Mouse (Mus musculus) adrenal gland, adult 8-10 months (tissue): ENCODE measurements at regions not wholly inside any gene's neighbourhood (a gene's known extent, or its start where the extent isn't known, plus 50 kb on each side); places are given as distances from the start of the nearest gene placed in this dataset.

Source experiments
- DNase-seq: peaks from one replicate; pipeline ENCODE4 v3.0.0; 2022

- DNase-seq, result no peak
These were observed 348.7 kb downstream of the Elavl2 start for GRCm38 (mm10) chr4:91051913-91052312.

- DNase-seq, result no peak
These were observed 371.1 kb downstream of the Elavl2 start for GRCm38 (mm10) chr4:91029462-91029861.

GRCm38 (mm10) chr4:91028013-91028626, 372.5 kb downstream of the Elavl2 start:
- DNase-seq, result no peak

DNA sequence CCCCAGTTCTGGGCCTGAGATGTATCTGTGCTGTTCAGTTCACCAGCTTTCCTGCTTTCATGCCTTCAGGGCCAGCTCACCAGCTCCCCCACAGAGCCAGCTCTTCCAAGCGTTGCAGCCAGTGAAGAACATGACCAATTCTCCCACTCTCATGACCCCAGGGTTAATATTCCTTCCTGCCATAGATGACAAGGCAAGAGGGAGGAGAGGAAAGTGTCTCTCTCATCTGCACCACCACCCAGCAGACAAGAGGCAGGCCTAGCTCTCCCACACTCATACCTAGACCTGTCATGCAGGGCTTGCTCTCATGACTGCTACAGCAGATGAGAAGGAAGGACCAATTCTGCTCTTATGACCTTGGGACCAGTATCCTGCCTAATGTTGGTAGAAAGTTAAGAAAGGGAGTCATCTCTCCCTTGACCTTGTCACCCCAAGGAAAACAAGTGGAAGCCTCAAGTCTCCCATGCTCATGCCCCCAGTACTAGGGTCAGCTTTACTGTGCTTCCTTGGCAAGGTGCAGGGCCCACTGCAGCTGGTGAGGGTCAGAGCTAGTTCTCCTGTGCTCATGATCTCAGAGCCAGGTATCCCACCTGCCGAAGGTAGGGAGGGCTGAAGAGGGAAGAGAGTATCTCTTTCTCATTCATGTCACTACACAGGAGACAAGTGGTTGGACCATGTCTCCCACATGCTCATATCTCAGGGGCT, 404.0 kb downstream of the Elavl2 start:
- DNase-seq, result no peak

DNA sequence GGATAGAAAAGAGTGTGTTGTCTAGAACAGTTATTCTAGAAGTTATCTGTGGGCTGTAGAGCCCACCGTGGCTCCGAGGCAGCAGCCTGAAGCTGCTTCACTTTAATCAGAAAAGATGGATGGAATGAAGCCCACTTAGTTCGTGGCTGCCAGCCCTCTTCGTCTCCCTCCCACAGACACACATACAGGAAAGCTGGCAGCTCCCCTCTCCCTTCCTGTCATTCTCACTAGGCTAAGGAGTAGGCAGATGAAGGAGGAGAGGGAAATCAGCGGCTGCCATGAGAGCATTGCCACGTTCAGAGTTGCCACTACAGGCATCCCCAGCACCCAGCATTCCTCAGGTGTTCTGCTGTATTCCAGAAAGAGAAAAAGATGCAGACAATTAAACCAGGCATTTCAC, 435.9 kb downstream of the Elavl2 start:
- no peak for DNase-seq

- DNase-seq, result no peak
These were observed 456.7 kb downstream of the Elavl2 start for GRCm38 (mm10) chr4:90943687-90944385.

- no peak for DNase-seq
These were observed 483.1 kb downstream of the Elavl2 start for GRCm38 (mm10) chr4:90917312-90918107.

DNA sequence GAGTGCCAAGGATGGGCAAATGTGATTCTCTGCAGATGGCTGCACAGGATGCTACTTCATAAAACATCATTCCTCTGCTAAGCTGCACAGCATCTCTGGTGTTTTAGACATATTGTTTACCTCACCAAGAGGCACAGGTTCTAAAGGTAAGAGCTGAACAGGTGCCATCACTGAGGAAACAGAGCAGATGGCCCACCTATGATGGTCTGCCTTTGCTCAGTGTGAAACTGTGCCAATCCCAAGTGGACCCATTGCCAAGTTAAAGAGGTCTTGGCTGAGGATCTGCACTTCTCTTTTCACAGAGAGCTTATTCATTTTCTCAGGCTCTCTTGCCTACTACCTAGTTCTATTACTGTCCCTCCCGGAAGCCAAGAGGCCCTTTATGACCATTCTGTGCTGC, 494.3 kb downstream of the Elavl2 start:
- DNase-seq, result no peak

GRCm38 (mm10) chr4:90868209-90868608, 532.4 kb downstream of the Elavl2 start:
- DNase-seq, result no peak

GRCm38 (mm10) chr4:90860854-90861253, 539.7 kb downstream of the Elavl2 start:
- DNase-seq, result peak; percentile 4

DNA sequence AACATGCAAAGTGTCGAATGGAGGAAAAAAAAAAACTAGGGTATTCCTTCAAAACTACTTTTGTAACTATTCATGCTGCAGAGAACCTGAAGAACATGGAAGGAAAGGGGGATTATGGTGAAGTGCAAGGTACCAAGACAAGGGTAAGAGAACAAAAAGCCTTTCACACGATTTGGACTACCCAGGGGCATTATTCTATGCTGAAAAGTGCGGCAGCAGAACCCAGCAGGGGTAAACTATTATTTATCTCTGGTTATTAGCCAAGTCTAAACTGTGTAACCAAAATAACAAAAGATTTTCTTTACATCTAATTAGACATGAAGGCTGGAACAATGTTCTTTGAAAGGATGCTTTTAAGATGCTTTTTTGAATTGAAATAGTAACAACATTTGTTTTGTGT, 560.8 kb downstream of the Elavl2 start:
- no peak for DNase-seq

DNA sequence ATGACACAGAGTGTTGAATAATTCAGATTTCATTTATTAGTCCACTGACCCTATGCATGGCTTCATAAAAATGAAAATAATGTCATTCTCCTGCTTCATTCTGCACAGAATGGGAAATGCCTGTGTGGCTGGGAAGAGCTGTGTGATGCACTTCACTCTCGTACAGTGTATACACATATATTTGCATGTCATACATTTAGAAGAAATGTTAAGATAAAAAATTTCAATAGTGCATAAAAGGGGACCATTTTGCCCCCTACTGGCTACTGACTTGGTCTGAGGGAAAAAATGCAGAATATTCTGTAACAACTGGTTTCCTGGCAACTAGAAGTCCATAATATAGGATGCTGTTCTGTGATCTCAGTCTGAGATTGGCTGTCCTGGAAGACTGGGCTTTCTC, 580.5 kb downstream of the Zfp352 start:
- DNase-seq, result no peak

GRCm38 (mm10) chr4:90798637-90799036, 580.0 kb downstream of the Zfp352 start:
- no peak for DNase-seq

- no peak for DNase-seq
These were observed 578.9 kb downstream of the Zfp352 start for GRCm38 (mm10) chr4:90797472-90797871.
